Mouse (Mus musculus) kidney, postnatal 4 days (tissue): ENCODE data around the gene Optn.

Source experiments
- DNase-seq, 2 experiments: peaks; one replicate each; pipeline ENCODE4 v3.0.0; 2021; ENCODE audit warnings: mixed read lengths in 2 of 2

Optn gene

GRCm38 (mm10) chr2:4978091-4978490 is 85.8 kb downstream of the Optn start:
- no peak for DNase-seq

- no peak for DNase-seq
These were observed 88.0 kb downstream of the Optn start, which contains the start of gene Ucma for GRCm38 (mm10) chr2:4975807-4976206. TSS of gene Ucma (plus strand) at chr2:4976122.
